In genomic region chr11:48567583-48568562, GRCm38 (mm10) we compare ENCODE assay signal across 20 mouse cellular contexts.
DNase-seq lines count a peak whose midpoint lies in the region; ATAC-seq lines count a peak whose summit lies in the region.
"Had no signal": no experiment of that assay in that cellular context is flagged by ENCODE, and none has a peak within 500 bp of the region (broad histone marks: within the 10 kb centered on the region; RNA-seq: fewer than 3 reads in every experiment).

No protein-coding gene starts in this region.

- no peak overlapping the region for H3K4me3 ChIP-seq in heart, embryonic 14.5 days (ENCODE audit: control insufficient read depth in 1 of 2, insufficient read depth in 1 of 2, low read depth in 1 of 2, low read length in 2 of 2)
- no peak overlapping the region for H3K4me3 ChIP-seq in kidney, embryonic 15.5 days (replicated peaks)
- H3K4me3 ChIP-seq in limb, embryonic 13.5 days: no peak overlapping the region
- H3K4me3 ChIP-seq: intestine, embryonic 15.5 days; layer of hippocampus, adult 2 months; midbrain, embryonic 10.5 days; neural tube, embryonic 12.5 days had no signal

- WGBS in heart, embryonic 14.5 days: 36% methylated on average over 6 of the region's 6 CpGs
- 33% methylated on average over 6 of the region's 6 CpGs for WGBS in kidney, embryonic 15.5 days
- WGBS in limb, embryonic 13.5 days: 46% methylated on average over 6 of the region's 6 CpGs

- DNase-seq in heart, adult 18-20 months: no peak
- no peak for DNase-seq in kidney, adult 18-20 months
- DNase-seq in lung, postnatal 14 days: peak; percentile 26
- no peak for DNase-seq in cerebellum, postnatal 36 days
- no peak for DNase-seq in urinary bladder, postnatal 36 days (ENCODE audit: low spot score in 2 of 2)
- DNase-seq: adrenal gland, postnatal 10 days; B cell, adult 2 months; cerebellum, adult 11 months; cerebellum, postnatal 14 days; forebrain, postnatal 0 days; thymus, adult 2 months had no signal

- no peaks in the 10 kb centered on the region for H3K9me3 ChIP-seq in heart, embryonic 14.5 days (ENCODE audit: control insufficient read depth, low read length)
- no peaks in the 10 kb centered on the region for H3K9me3 ChIP-seq in kidney, embryonic 15.5 days (replicated peaks)
- no peaks in the 10 kb centered on the region for H3K9me3 ChIP-seq in limb, embryonic 13.5 days
- H3K9me3 ChIP-seq: intestine, embryonic 15.5 days; midbrain, embryonic 10.5 days; neural tube, embryonic 12.5 days had no signal

- no peaks in the 10 kb centered on the region for H3K27me3 ChIP-seq in heart, embryonic 14.5 days (ENCODE audit: control insufficient read depth, insufficient read depth, low read length)
- H3K27me3 ChIP-seq in kidney, embryonic 15.5 days: no peaks in the 10 kb centered on the region
- no peaks in the 10 kb centered on the region for H3K27me3 ChIP-seq in limb, embryonic 13.5 days
- H3K27me3 ChIP-seq: intestine, embryonic 15.5 days; neural tube, embryonic 12.5 days had no signal

- peak overlapping the region in 1 of 2 experiments; percentile 2; a peak in 1 of 4 replicates for H3K27ac ChIP-seq in heart, embryonic 14.5 days (replicated peaks in 1 of 2; ENCODE audit: control insufficient read depth in 1 of 2, insufficient read depth in 1 of 2, low read depth in 2 of 2, low read length in 2 of 2)
- H3K27ac ChIP-seq in kidney, embryonic 15.5 days: no peak overlapping the region
- H3K27ac ChIP-seq in limb, embryonic 13.5 days: peak overlapping the region; percentile 52; the same call in 1 of the 2 replicates
- H3K27ac ChIP-seq: hindbrain, embryonic 14.5 days; intestine, embryonic 15.5 days; layer of hippocampus, adult 2 months; midbrain, embryonic 10.5 days; neural tube, embryonic 12.5 days had no signal

- ATAC-seq in heart, embryonic 14.5 days (ENCODE audit: insufficient number of reproducible peaks, insufficient read depth, low FRiP score, low read depth): peak; percentile 31
- ATAC-seq in kidney, embryonic 15.5 days (replicated peaks; ENCODE audit: low FRiP score): peak; percentile 93
- peak; percentile 85 for ATAC-seq in limb, embryonic 13.5 days (ENCODE audit: low FRiP score, low read depth)
- ATAC-seq: forebrain, postnatal 0 days; intestine, embryonic 15.5 days had no signal

- no peaks in the 10 kb centered on the region for H3K36me3 ChIP-seq in heart, embryonic 14.5 days (ENCODE audit: control insufficient read depth, insufficient read depth, low read length)
- no peaks in the 10 kb centered on the region for H3K36me3 ChIP-seq in kidney, embryonic 15.5 days
- no peaks in the 10 kb centered on the region for H3K36me3 ChIP-seq in limb, embryonic 13.5 days
- H3K36me3 ChIP-seq: intestine, embryonic 15.5 days; midbrain, embryonic 10.5 days; neural tube, embryonic 12.5 days had no signal

- no peak overlapping the region for H3K9ac ChIP-seq in heart, embryonic 14.5 days (ENCODE audit: low read length)
- H3K9ac ChIP-seq in kidney, embryonic 15.5 days: no peak overlapping the region
- H3K9ac ChIP-seq in limb, embryonic 13.5 days: no peak overlapping the region
- H3K9ac ChIP-seq: forebrain, postnatal 0 days; hindbrain, embryonic 14.5 days; intestine, embryonic 15.5 days; neural tube, embryonic 12.5 days had no signal

- H3K4me2 ChIP-seq in heart, embryonic 14.5 days (ENCODE audit: low read length): no peak overlapping the region
- no peak overlapping the region for H3K4me2 ChIP-seq in kidney, embryonic 15.5 days
- H3K4me2 ChIP-seq in limb, embryonic 13.5 days (replicated peaks): no peak overlapping the region; the same call in 1 of the 2 replicates
- H3K4me2 ChIP-seq: heart, embryonic 11.5 days; hindbrain, embryonic 14.5 days; intestine, embryonic 15.5 days; neural tube, embryonic 12.5 days had no signal

- H3K4me1 ChIP-seq in heart, embryonic 14.5 days (ENCODE audit: control insufficient read depth in 2 of 2, insufficient read depth in 2 of 2, low read length in 2 of 2): peaks cover 6% of the 10 kb centered on the region in 2 experiments; a peak in 3 of 4 replicates
- H3K4me1 ChIP-seq in kidney, embryonic 15.5 days: peaks cover 17% of the 10 kb centered on the region
- H3K4me1 ChIP-seq in limb, embryonic 13.5 days: peaks cover 27% of the 10 kb centered on the region
- H3K4me1 ChIP-seq: intestine, embryonic 15.5 days; midbrain, embryonic 10.5 days; neural tube, embryonic 12.5 days had no signal

Comparison
In these comparisons a context has a peak if more than half of its experiments do, and no peak if none do; other contexts are left out.
1. ATAC-seq: peak in every context shown above with its lines; median percentile 93 in kidney, embryonic 15.5 days; 85 in limb, embryonic 13.5 days; 31 in heart, embryonic 14.5 days.